ENCODE assay signal across 19 mouse cellular contexts in genomic region chr11:64035709-64036108, GRCm38 (mm10).
"Had no signal": no experiment of that assay in that cellular context is flagged by ENCODE, and none has a peak within 500 bp of the region (broad histone marks: within the 10 kb centered on the region; RNA-seq: fewer than 3 reads in every experiment).

No protein-coding gene starts in this region.

- H3K36me3 ChIP-seq: lung, embryonic 15.5 days; midbrain, embryonic 10.5 days; midbrain, embryonic 12.5 days; neural tube, embryonic 13.5 days; neural tube, embryonic 15.5 days had no signal

- H3K27me3 ChIP-seq: lung, embryonic 15.5 days; neural tube, embryonic 13.5 days; neural tube, embryonic 15.5 days had no signal

- H3K9ac ChIP-seq: liver, postnatal 0 days; lung, embryonic 15.5 days; midbrain, embryonic 12.5 days; neural tube, embryonic 13.5 days; neural tube, embryonic 15.5 days had no signal

- H3K4me2 ChIP-seq: lung, embryonic 15.5 days; midbrain, embryonic 12.5 days; neural tube, embryonic 13.5 days; neural tube, embryonic 15.5 days had no signal

- H3K4me3 ChIP-seq: lung, embryonic 15.5 days; midbrain, embryonic 10.5 days; midbrain, embryonic 12.5 days; myocyte; neural tube, embryonic 13.5 days; neural tube, embryonic 15.5 days had no signal

- H3K27ac ChIP-seq: lung, embryonic 15.5 days; midbrain, embryonic 10.5 days; midbrain, embryonic 12.5 days; neural tube, embryonic 13.5 days; neural tube, embryonic 15.5 days had no signal

- H3K9me3 ChIP-seq: lung, embryonic 15.5 days; midbrain, embryonic 10.5 days; midbrain, embryonic 12.5 days; neural tube, embryonic 13.5 days; neural tube, embryonic 15.5 days had no signal

- DNase-seq: liver, postnatal 0 days; lung, adult 2 months; lung, postnatal 10 days; midbrain, embryonic 14.5 days; retina, postnatal 1 day; right cerebral cortex, adult 18-20 months; right cerebral cortex, postnatal 25 days; right cerebral cortex, postnatal 4 days; spleen, adult 18-20 months; thymus, adult 2 months; thymus, postnatal 25 days; thymus, postnatal 4 days had no signal

- H3K4me1 ChIP-seq: neural tube, embryonic 15.5 days had no signal

- ATAC-seq: liver, postnatal 0 days; midbrain, embryonic 16.5 days had no signal
